Mouse (Mus musculus): ENCODE data around the gene Kyat3. TPM values are rescaled to one million over a fixed set of nuclear protein-coding genes. Genes with fewer than 3 reads are reported as not detected.

The Kyat3 gene
- total RNA-seq (2023) = 2.4 TPM

DNA sequence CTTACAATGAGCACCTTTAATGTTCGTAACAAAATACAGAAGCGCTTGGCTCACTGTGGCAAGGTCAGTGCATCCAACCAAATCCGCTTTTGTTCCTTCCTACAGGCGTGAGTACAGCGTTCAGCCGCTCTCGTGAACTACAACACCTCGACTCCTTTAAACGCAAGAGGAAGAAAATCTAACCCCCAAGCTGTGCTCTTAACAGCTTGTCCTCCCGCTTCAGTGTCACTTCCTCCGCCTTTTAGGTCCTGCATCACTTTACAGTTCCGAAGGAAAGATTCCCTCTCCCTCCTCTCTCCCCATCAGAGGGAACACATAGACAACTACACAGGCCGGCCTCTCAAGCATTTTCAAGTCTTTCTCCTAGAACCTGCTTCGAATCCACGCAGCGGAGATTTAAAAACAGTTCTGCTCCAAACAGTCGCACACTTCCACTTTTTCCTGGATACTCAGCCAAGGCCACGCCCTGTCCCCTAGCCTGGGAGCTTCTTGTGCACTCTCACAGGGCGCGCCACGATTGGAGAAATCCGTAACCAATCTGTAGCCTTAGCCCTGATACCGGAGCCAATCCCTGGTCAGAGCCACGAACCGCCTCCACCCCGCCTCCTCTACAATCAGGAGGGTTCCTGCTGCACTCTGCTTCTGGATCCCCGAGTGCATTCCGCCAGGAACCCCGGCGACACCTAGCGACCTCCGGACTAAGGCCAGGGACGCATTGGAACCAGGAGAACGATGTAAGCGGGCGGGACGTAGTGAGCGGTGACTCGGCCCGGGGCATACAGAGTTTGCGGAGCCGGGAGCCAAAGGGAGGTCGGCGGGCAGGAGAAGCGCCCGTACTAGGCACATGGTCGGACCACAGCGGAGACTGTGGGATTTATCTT, at the start of gene Kyat3:
Gene Kyat3 (plus strand): TSS at position 610 of the 881 bp plus-strand sequence.

DNA sequence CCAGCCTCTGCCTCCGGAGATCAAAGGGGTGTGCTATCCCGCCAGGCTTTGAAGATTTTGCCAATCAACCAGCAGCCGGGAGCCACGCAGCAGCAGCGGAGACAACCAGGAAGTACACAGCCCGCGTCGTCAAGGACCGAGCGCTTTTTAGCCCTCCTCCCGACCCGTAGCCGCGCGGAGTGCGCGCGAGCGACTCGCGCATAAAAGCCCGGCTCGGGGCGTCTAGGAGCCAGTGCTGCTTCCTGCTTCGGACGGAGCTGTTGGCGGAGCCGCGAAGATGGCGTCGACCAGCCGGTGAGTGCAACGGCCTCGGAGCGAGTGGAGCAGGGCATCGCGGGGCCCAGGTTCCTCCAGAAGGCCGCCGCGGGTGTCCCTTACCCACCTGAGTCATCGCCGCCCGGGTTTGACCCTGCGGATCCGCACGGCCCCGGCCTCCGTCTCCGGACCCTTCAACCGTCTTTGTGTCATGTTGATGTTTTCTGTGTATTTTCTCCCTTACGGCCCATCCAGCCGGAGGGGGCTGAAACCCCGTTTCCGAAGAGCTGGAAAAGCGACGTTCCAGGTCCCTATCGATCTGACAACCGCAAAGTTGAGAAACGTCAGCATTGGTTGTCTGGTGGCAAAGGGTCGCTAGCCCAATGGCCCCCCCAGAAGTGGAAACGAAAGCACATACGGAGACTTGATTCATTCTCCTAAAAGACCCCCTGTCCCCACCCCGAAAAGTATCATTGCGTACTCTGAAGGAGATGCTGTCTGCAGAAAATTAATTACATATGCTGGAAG, 64.3 kb downstream of the Kyat3 start, which contains the start of gene Gtf2b:
Gene Gtf2b (plus strand): TSS at position 51 of the 783 bp plus-strand sequence.

Other genes with a start within 250 kb of the Kyat3 start
- 32.0 TPM for gene Gbp5, start 207.1 kb upstream of the Kyat3 start, total RNA-seq (2023)
- gene Gbp7, start 170.7 kb upstream of the Kyat3 start, total RNA-seq (2023) = 44.8 TPM
- gene Gbp3, start 141.0 kb upstream of the Kyat3 start, total RNA-seq (2023) = 121 TPM
- not detected for gene Gbp2b, start 106.2 kb upstream of the Kyat3 start, total RNA-seq (2023)
- gene Gbp2, start 80.4 kb upstream of the Kyat3 start, total RNA-seq (2023) = 44.0 TPM
- 66.0 TPM for gene Gtf2b, start 64.0 kb downstream of the Kyat3 start, total RNA-seq (2023)
- 77.2 TPM for gene Pkn2, start 181.0 kb downstream of the Kyat3 start, total RNA-seq (2023)

Measured in CD8-positive naive resting alpha-beta T cell, adult 57 days (primary cell).